Mouse (Mus musculus): ENCODE results near the gene Wars2. TPM values are rescaled to one million over a fixed set of nuclear protein-coding genes. Genes with fewer than 3 reads are reported as not detected.

The Wars2 gene
- total RNA-seq, 1 experiment = 4.9 TPM

DNA sequence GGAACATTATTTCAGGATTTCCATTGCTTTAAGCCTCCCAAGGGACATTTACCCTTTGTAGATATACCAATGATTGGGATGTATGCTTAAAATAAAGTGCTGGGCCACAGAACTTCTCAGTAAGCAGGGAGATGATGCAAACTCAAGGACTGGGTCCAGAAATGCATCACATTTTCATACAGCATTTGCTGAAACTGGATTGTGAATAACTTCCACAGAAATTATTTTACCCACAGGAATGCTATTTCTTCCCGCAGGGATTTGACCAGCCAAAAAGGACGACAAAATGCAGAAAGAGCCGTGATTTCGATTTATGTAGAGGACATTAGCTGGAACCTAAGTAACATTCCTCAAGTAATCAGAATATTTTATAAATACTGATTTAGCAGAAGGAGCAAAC is 7.0 kb upstream of the Wars2 start:
- H3K9me3 ChIP-seq (ENCODE audit: control insufficient read depth, insufficient read depth, low read depth, low read length) = no peaks in the 10 kb centered on the region
- no peak overlapping the region for H3K27ac ChIP-seq (ENCODE audit: insufficient read depth, low read depth, low read length, poor library complexity, severe bottlenecking)
- TF ChIP-seq CHD2 (IDR thresholded peaks at IDR 0.05; ENCODE audit: low read depth, low read length) (no peak), HCFC1 (IDR thresholded peaks at IDR 0.05; ENCODE audit: borderline replicate concordance, insufficient read depth, low read length) (no peak), MAFK (IDR thresholded peaks at IDR 0.05; ENCODE audit: insufficient read depth, low read depth, low read length) (no peak), ZC3H11A (IDR thresholded peaks at IDR 0.05; ENCODE audit: borderline replicate concordance, low read depth, low read length) (no peak), ZNF384 (IDR thresholded peaks at IDR 0.05; ENCODE audit: low read depth, low read length) (no peak)
- no peaks in the 10 kb centered on the region for H3K4me1 ChIP-seq (ENCODE audit: control insufficient read depth in 2 of 2, insufficient read depth in 2 of 2, low read length in 2 of 2, poor library complexity in 1 of 2)
- H3K36me3 ChIP-seq (ENCODE audit: control insufficient read depth, insufficient read depth, low read length, poor library complexity, severe bottlenecking) = no peaks in the 10 kb centered on the region
- H3K4me3 ChIP-seq (ENCODE audit: insufficient read depth in 1 of 2, low read depth in 1 of 2, low read length in 2 of 2, poor library complexity in 1 of 2, severe bottlenecking in 1 of 2) = no peak overlapping the region
- H3K9ac ChIP-seq (ENCODE audit: insufficient read depth, low read depth, low read length, poor library complexity, severe bottlenecking) = no peak overlapping the region
- in situ Hi-C loops (cut with MboI; ENCODE audit: low sequenced_read_pairs in 2 of 2, unreplicated experiment in 2 of 2) = no loop called here
- DNase-seq (ENCODE audit: low read depth, low spot score) = no peak

DNA sequence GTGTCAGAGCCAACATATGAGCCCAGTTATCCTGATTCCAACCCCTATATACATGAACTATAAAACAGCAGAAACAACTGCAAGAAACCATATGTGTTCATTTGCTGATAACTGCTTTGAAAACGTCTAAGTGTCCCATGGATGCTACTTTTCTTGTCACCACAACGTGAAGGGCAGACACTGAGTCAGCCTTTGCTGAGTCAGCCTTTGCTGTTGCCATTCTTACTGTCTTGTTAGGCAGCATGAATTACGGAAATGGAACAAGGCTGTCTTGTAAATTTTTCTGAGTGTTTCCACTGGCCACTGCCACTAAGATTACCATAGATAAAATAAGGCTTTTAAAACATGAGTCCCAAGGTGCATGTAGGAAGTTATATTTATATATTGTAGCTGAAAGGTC is 7.0 kb downstream of the Wars2 start:
- H3K27ac ChIP-seq (ENCODE audit: insufficient read depth, low read depth, low read length, poor library complexity, severe bottlenecking) = no peak overlapping the region
- H3K9me3 ChIP-seq (ENCODE audit: control insufficient read depth, insufficient read depth, low read depth, low read length) = no peaks in the 10 kb centered on the region
- in situ Hi-C loops (cut with MboI; ENCODE audit: low sequenced_read_pairs in 2 of 2, unreplicated experiment in 2 of 2) = no loop called here
- no peak for DNase-seq (ENCODE audit: low read depth, low spot score)
- H3K4me3 ChIP-seq (ENCODE audit: insufficient read depth in 1 of 2, low read depth in 1 of 2, low read length in 2 of 2, poor library complexity in 1 of 2, severe bottlenecking in 1 of 2) = no peak overlapping the region
- peak; percentile 66 for TF ChIP-seq MAFK (IDR thresholded peaks at IDR 0.05; ENCODE audit: insufficient read depth, low read depth, low read length)
- no peak for TF ChIP-seq HCFC1 (IDR thresholded peaks at IDR 0.05; ENCODE audit: borderline replicate concordance, insufficient read depth, low read length)
- no peak for TF ChIP-seq CHD2 (IDR thresholded peaks at IDR 0.05; ENCODE audit: low read depth, low read length)
- no peak for TF ChIP-seq ZNF384 (IDR thresholded peaks at IDR 0.05; ENCODE audit: low read depth, low read length)
- no peaks in the 10 kb centered on the region for H3K36me3 ChIP-seq (ENCODE audit: control insufficient read depth, insufficient read depth, low read length, poor library complexity, severe bottlenecking)
- H3K4me1 ChIP-seq (ENCODE audit: control insufficient read depth in 2 of 2, insufficient read depth in 2 of 2, low read length in 2 of 2, poor library complexity in 1 of 2) = no peaks in the 10 kb centered on the region
- no peak overlapping the region for H3K9ac ChIP-seq (ENCODE audit: insufficient read depth, low read depth, low read length, poor library complexity, severe bottlenecking)

DNA sequence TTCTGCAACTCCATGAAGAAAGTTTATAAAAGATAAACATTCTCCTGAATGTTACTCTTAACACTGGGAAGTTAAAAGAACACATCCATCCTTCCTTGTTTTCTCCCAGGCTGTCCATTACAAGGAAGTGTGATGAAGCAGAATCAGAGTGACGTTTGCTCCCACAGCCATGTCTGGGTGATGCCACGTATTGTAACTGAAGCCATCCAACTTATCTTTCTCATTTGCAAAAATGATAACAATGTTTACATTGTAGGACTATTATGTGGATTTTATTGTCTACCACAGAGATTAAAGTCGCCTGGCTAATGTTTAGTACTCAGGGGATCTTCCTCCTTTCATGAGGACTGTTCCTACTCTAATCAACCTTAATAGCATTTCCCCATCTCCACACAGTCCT is 8.2 kb downstream of the Wars2 start:
- Histone ChIP-seq H3K27ac (ENCODE audit: insufficient read depth, low read depth, low read length, poor library complexity, severe bottlenecking) (no peak overlapping the region), H3K9me3 (ENCODE audit: control insufficient read depth, insufficient read depth, low read depth, low read length) (no peaks in the 10 kb centered on the region), H3K36me3 (ENCODE audit: control insufficient read depth, insufficient read depth, low read length, poor library complexity, severe bottlenecking) (no peaks in the 10 kb centered on the region), H3K4me3 (ENCODE audit: insufficient read depth in 1 of 2, low read depth in 1 of 2, low read length in 2 of 2, poor library complexity in 1 of 2, severe bottlenecking in 1 of 2) (no peak overlapping the region), H3K4me1 (ENCODE audit: control insufficient read depth in 2 of 2, insufficient read depth in 2 of 2, low read length in 2 of 2, poor library complexity in 1 of 2) (no peaks in the 10 kb centered on the region), H3K9ac (ENCODE audit: insufficient read depth, low read depth, low read length, poor library complexity, severe bottlenecking) (no peak overlapping the region)
- no peak for DNase-seq (ENCODE audit: low read depth, low spot score)
- in situ Hi-C loops (cut with MboI; ENCODE audit: low sequenced_read_pairs in 2 of 2, unreplicated experiment in 2 of 2) = no loop called here
- TF ChIP-seq HCFC1 (IDR thresholded peaks at IDR 0.05; ENCODE audit: borderline replicate concordance, insufficient read depth, low read length) (no peak), MAFK (IDR thresholded peaks at IDR 0.05; ENCODE audit: insufficient read depth, low read depth, low read length) (no peak)

DNA sequence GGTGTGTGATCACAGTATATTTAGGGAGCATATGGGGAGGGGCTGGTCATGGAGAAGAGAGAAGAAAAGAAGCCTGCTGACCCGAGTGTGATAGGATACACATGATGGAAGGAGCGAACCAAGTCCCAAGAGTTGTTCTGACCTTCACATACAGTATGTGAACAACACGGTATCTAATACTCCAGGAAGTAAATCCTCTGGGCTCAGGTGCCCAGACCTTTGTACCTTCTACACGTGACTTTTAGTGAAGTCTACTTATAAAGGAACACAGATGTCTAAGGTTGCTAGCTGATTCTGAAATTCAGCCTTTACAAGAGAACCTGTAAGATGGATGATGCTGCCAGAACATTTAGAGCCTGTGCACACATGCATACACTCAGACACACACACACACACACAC is 15.4 kb downstream of the Wars2 start:
- Histone ChIP-seq H3K9me3 (ENCODE audit: control insufficient read depth, insufficient read depth, low read depth, low read length) (no peaks in the 10 kb centered on the region), H3K4me1 (ENCODE audit: control insufficient read depth in 2 of 2, insufficient read depth in 2 of 2, low read length in 2 of 2, poor library complexity in 1 of 2) (no peaks in the 10 kb centered on the region), H3K36me3 (ENCODE audit: control insufficient read depth, insufficient read depth, low read length, poor library complexity, severe bottlenecking) (no peaks in the 10 kb centered on the region), H3K9ac (ENCODE audit: insufficient read depth, low read depth, low read length, poor library complexity, severe bottlenecking) (no peak overlapping the region), H3K27ac (ENCODE audit: insufficient read depth, low read depth, low read length, poor library complexity, severe bottlenecking) (no peak overlapping the region), H3K4me3 (ENCODE audit: insufficient read depth in 1 of 2, low read depth in 1 of 2, low read length in 2 of 2, poor library complexity in 1 of 2, severe bottlenecking in 1 of 2) (no peak overlapping the region)
- in situ Hi-C loops (cut with MboI; ENCODE audit: low sequenced_read_pairs in 2 of 2, unreplicated experiment in 2 of 2) = no loop called here
- no peak for TF ChIP-seq MAFK (IDR thresholded peaks at IDR 0.05; ENCODE audit: insufficient read depth, low read depth, low read length)
- TF ChIP-seq ZNF384 (IDR thresholded peaks at IDR 0.05; ENCODE audit: low read depth, low read length) = no peak
- TF ChIP-seq CHD2 (IDR thresholded peaks at IDR 0.05; ENCODE audit: low read depth, low read length) = no peak
- TF ChIP-seq ZC3H11A (IDR thresholded peaks at IDR 0.05; ENCODE audit: borderline replicate concordance, low read depth, low read length) = no peak
- TF ChIP-seq HCFC1 (IDR thresholded peaks at IDR 0.05; ENCODE audit: borderline replicate concordance, insufficient read depth, low read length) = no peak
- DNase-seq (ENCODE audit: low read depth, low spot score) = no peak

DNA sequence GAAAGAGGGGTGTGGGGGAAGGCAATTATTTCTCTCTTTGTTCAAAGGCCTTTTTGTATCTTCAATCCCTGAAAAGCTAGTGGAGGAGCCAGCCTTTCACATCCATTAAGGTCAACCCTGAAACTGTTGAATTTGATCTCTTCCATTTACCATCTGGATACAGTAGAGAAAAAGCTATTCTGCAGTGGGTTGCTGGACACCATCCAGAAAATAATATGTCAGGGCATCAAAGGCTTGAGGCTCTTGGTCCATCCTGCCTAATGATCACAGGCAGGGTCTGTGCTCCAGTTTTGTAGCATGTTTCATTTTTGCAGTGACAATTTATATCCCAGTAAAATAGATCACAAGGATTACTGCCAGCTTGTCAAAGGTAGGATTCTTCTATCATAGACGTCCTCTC is 16.1 kb downstream of the Wars2 start:
- no peaks in the 10 kb centered on the region for H3K4me1 ChIP-seq (ENCODE audit: control insufficient read depth in 2 of 2, insufficient read depth in 2 of 2, low read length in 2 of 2, poor library complexity in 1 of 2)
- no peaks in the 10 kb centered on the region for H3K9me3 ChIP-seq (ENCODE audit: control insufficient read depth, insufficient read depth, low read depth, low read length)
- no peak overlapping the region for H3K4me3 ChIP-seq (ENCODE audit: insufficient read depth in 1 of 2, low read depth in 1 of 2, low read length in 2 of 2, poor library complexity in 1 of 2, severe bottlenecking in 1 of 2)
- no peak for DNase-seq (ENCODE audit: low read depth, low spot score)
- H3K36me3 ChIP-seq (ENCODE audit: control insufficient read depth, insufficient read depth, low read length, poor library complexity, severe bottlenecking) = no peaks in the 10 kb centered on the region
- TF ChIP-seq CHD2 (IDR thresholded peaks at IDR 0.05; ENCODE audit: low read depth, low read length) (no peak), ZNF384 (IDR thresholded peaks at IDR 0.05; ENCODE audit: low read depth, low read length) (no peak)
- H3K27ac ChIP-seq (ENCODE audit: insufficient read depth, low read depth, low read length, poor library complexity, severe bottlenecking) = no peak overlapping the region
- in situ Hi-C loops (cut with MboI; ENCODE audit: low sequenced_read_pairs in 2 of 2, unreplicated experiment in 2 of 2) = no loop called here
- no peak overlapping the region for H3K9ac ChIP-seq (ENCODE audit: insufficient read depth, low read depth, low read length, poor library complexity, severe bottlenecking)

Measured in ES-E14 (cell line).